Mouse (Mus musculus): Measurements from ENCODE around the gene Gm43951.

Gene Gm43951

GRCm38 (mm10) chr11:72203440-72203839, 3.2 kb downstream of the Gm43951 start:
- 34% methylated on average over 1 of the region's 1 CpGs for WGBS

- WGBS = 62% methylated on average over 8 of the region's 8 CpGs
Observed at GRCm38 (mm10) chr11:72196506-72196905, 10.1 kb downstream of the Gm43951 start.

- 84% methylated on average over 2 of the region's 2 CpGs for WGBS
Observed at GRCm38 (mm10) chr11:72194259-72194658, 12.4 kb downstream of the Gm43951 start.

- WGBS = 72% methylated on average over 1 of the region's 1 CpGs
Observed at GRCm38 (mm10) chr11:72190857-72191256, 15.8 kb downstream of the Gm43951 start.

- 57% methylated on average over 4 of the region's 4 CpGs for WGBS
Observed at GRCm38 (mm10) chr11:72184252-72184651, 22.4 kb downstream of the Gm43951 start.

GRCm38 (mm10) chr11:72181136-72181535, 25.5 kb downstream of the Gm43951 start:
- WGBS = 82% methylated on average over 4 of the region's 4 CpGs

- WGBS = 93% methylated on average over 5 of the region's 5 CpGs
Observed at GRCm38 (mm10) chr11:72180556-72180955, 26.1 kb downstream of the Gm43951 start.

GRCm38 (mm10) chr11:72176553-72176952, 30.1 kb downstream of the Gm43951 start:
- WGBS = 53% methylated on average over 3 of the region's 3 CpGs

GRCm38 (mm10) chr11:72175966-72176365, 30.7 kb downstream of the Gm43951 start:
- 63% methylated on average over 5 of the region's 5 CpGs for WGBS

- WGBS = 92% methylated on average over 6 of the region's 6 CpGs
Observed at GRCm38 (mm10) chr11:72174721-72175120, 31.9 kb downstream of the Gm43951 start.

- 90% methylated on average over 5 of the region's 5 CpGs for WGBS
Observed at GRCm38 (mm10) chr11:72173506-72173905, 33.1 kb downstream of the Gm43951 start.

- WGBS = 77% methylated on average over 4 of the region's 4 CpGs
Observed at GRCm38 (mm10) chr11:72171906-72172305, 34.7 kb downstream of the Gm43951 start.

GRCm38 (mm10) chr11:72169871-72170270, 36.8 kb downstream of the Gm43951 start:
- WGBS = 97% methylated on average over 4 of the region's 4 CpGs

- WGBS = 91% methylated on average over 2 of the region's 2 CpGs
Observed at GRCm38 (mm10) chr11:72163198-72163597, 43.4 kb downstream of the Gm43951 start.

- 53% methylated on average over 2 of the region's 2 CpGs for WGBS
Observed at GRCm38 (mm10) chr11:72156624-72157023, 50.0 kb downstream of the Gm43951 start.

GRCm38 (mm10) chr11:72155981-72156428, 50.6 kb downstream of the Gm43951 start:
- 58% methylated on average over 4 of the region's 4 CpGs for WGBS

- 33% methylated on average over 11 of the region's 11 CpGs for WGBS
Observed at GRCm38 (mm10) chr11:72155186-72155980, 51.3 kb downstream of the Gm43951 start.

Measured in cerebral cortex, adult 2 months (tissue).